Mouse (Mus musculus) adrenal gland, postnatal 0 days (tissue): ENCODE measurements around the gene Fam181a. TPM values are rescaled to one million over a fixed set of nuclear protein-coding genes. Genes with fewer than 3 reads are reported as not detected.

Experiments
- polyA plus RNA-seq: library from polyadenylated mRNA; unstranded; fragments of >200 nt; fragmentation: Nextera tagmentation; extraction: Ambion mirVana; gene quantifications from 2 replicates; pipeline ENCODE4 v1.2.1, GENCODE M21; 2015

Fam181a gene
- polyA plus RNA-seq, result 0.12 and 0.30 TPM in 2 replicates

DNA sequence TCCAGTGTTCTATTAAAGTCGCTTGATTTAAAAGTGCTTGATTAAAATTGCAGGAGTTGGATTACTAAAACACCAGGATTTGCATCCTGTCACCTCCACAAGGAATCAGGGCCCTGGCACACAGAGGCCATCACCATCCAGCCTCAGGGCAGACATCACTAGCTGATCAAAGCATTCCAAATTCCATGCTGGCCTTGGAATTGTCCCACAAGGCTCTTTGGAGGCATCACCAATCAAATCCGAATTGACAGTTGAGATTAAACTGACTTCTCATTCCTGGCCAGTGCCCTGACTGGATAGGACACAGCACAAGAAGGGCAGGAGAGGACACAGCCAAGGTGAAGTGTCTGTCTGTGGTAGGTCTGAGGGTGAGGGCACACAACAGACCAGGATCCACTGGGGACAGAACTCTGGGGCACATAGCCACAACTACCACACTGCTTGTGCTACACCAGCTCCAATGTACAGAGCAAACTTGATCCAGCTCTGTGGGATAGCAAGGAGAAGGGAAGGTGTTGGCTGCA is at the start of gene Fam181a:
Gene Fam181a, plus strand, starts transcription at position 232 of the 524 bp plus-strand sequence.

DNA sequence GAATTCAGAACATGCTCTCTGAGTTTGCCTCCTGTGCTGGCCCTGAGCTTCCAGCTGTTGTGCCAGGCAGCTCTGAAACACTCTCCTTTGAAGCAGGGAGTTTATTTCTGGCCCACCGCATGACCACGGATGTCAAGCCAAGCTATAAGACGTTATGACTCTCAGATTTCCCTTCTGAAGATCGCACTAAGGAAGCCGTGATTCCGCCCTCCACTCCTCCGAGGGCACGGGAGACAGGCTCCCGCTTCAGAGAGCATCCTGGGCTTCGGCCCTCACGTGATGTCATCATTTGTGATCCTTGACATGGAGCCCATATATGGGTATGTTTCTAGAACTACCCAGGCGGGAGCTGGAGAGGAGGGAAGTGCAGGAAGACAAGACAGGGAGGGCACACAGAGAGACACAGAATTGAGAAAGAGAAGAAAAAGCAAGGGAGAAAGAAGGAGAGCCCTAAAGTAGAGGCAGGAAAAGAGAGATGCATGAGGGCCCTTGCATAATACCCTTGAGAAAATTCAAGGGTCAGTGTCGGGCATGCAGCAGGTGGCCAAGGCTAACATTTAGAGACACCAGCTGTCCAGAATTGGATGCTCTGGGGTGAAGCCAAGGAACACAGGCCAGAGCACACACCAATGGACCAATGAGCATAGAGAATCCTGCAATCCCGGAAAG is 45.1 kb downstream of the Fam181a start, which contains the start of gene Asb2:
Gene Asb2, minus strand, starts transcription at position 256 of the 669 bp plus-strand sequence.

Other genes starting within 250 kb of the Fam181a start
- gene Prima1, start 68.8 kb upstream of the Fam181a start, polyA plus RNA-seq, result 4.0 and 8.4 TPM in 2 replicates
- 0.60 and 1.5 TPM in 2 replicates for gene Asb2, start 45.0 kb downstream of the Fam181a start, polyA plus RNA-seq
- 4.8 and 5.4 TPM in 2 replicates for gene Otub2, start 77.7 kb downstream of the Fam181a start, polyA plus RNA-seq
- 0.14 and 0.20 TPM in 2 replicates for gene 9330161L09Rik, start 96.8 kb downstream of the Fam181a start, polyA plus RNA-seq
- gene Ddx24, start 114.9 kb downstream of the Fam181a start, polyA plus RNA-seq, result 80.4 and 108 TPM in 2 replicates
- gene Ifi27, start 123.2 kb downstream of the Fam181a start, polyA plus RNA-seq, result 467 and 633 TPM in 2 replicates
- 213 and 463 TPM in 2 replicates for gene Ifi27l2a, start 132.7 kb downstream of the Fam181a start, polyA plus RNA-seq
- gene Ifi27l2b, start 146.2 kb downstream of the Fam181a start, polyA plus RNA-seq, result 0.25 and 1.2 TPM in 2 replicates
- gene Ppp4r4, start 221.3 kb downstream of the Fam181a start, polyA plus RNA-seq, result 1.2 and 1.5 TPM in 2 replicates